Mouse (Mus musculus): ENCODE measurements at regions not wholly inside any gene's neighbourhood (a gene's known extent, or its start where the extent isn't known, plus 50 kb on each side); places are given as distances from the start of the nearest gene placed in this dataset.

DNA sequence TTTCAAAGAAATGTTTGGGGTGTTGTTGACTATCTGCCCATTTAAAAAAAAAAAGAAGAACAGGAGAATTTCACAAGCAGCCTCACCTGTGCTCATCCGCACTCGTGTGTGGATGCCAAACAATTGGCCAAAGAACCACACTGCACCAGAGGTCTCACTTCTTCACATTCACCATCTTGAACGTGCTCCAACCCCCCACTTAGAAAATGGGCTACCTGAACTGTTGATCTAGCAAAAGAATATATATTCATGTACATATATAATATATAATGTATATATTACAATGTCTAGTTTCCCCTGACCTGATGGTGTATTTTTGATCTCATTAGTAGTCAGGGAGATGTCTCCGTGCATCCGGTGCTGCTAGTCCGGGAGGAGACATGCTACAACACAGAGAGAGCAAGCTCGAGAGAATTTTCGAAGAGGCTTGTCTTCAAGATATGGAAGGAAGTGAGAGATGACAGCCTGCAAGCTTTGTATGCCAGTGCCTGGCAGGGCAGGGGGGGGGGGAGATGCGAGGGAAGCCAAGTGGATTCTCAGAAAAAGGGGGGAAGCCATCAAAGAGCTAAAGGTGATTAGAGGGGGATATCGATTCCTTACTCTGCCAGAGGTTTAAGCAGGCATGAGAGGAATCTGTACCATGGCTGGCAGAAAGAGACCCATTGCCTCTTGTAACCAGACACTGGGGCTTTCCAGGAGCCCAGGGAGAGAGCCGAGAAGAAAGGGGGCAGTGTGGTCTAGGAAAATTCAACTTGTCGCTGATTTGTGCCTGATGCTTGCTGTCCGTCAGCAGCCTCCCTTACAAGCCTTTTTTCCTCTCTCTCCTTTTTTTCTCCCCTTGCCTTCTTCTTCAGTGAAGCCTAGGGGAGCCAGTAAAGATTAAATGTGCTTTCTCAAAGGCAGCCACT is 417.9 kb upstream of the Ubash3b start:
- Histone ChIP-seq H3K4me1 (ENCODE audit: control insufficient read depth, insufficient read depth, low read length) (no peaks in the 10 kb centered on the region), H3K27ac (ENCODE audit: control insufficient read depth, insufficient read depth, low read depth, low read length, poor library complexity) (no peak overlapping the region), H3K4me3 (replicated peaks; ENCODE audit: control insufficient read depth, low read depth, low read length) (no peak overlapping the region)
- 37% methylated on average over 13 of the region's 13 CpGs for WGBS
- TF ChIP-seq CTCF (IDR thresholded peaks at IDR 0.05; ENCODE audit: control insufficient read depth, insufficient read depth, low read length): no peak
- no peak for TF ChIP-seq POLR2A (IDR thresholded peaks at IDR 0.05; ENCODE audit: borderline replicate concordance, control insufficient read depth, low read depth, low read length)

DNA sequence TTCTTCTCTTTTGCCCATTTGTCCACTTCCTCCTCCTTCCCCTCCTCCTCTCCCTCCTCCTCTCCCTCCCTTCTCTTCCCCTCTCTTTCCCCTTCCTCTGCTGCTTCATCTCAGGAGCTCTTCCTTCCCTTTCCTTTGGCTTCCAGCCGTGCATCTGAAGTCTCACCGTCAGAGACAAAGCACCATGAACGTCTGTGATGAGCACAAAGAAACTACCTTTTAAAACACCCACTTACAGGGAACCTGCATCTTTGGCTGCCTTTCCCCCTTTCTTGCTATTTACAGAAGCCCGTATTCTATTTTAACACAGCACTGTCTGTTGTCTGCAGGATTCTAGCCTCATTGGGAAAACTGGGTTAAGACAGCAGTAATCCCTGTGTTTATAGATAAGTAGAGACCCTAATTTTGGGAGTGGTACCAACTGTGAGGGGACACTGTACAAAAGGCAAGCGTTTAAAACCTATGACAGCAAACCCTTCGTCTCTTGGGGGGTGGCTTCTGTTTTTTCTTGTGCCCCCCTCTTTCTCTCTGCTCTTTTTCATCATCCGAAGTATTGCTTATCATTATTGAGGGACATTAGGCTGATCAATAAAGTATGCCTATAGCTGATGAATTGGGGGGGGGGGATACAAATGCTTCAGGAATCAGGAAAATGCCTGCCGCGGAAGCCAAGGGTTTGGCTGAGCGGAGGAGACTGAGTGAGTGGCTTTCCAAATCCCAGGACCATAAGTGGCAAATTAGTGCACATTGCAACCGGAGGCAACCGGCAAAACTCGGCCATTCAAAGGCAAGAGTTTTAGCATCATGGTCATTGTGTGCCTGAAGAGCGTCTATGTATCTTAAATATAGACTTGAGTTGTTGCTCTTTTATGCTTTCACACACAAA is 417.0 kb upstream of the Ubash3b start:
- Histone ChIP-seq H3K4me1 (ENCODE audit: control insufficient read depth, insufficient read depth, low read length) (no peaks in the 10 kb centered on the region), H3K4me3 (replicated peaks; ENCODE audit: control insufficient read depth, low read depth, low read length) (no peak overlapping the region), H3K27ac (ENCODE audit: control insufficient read depth, insufficient read depth, low read depth, low read length, poor library complexity) (no peak overlapping the region)
- TF ChIP-seq CTCF (IDR thresholded peaks at IDR 0.05; ENCODE audit: control insufficient read depth, insufficient read depth, low read length) (no peak), POLR2A (IDR thresholded peaks at IDR 0.05; ENCODE audit: borderline replicate concordance, control insufficient read depth, low read depth, low read length) (no peak)
- WGBS: 64% methylated on average over 14 of the region's 14 CpGs

DNA sequence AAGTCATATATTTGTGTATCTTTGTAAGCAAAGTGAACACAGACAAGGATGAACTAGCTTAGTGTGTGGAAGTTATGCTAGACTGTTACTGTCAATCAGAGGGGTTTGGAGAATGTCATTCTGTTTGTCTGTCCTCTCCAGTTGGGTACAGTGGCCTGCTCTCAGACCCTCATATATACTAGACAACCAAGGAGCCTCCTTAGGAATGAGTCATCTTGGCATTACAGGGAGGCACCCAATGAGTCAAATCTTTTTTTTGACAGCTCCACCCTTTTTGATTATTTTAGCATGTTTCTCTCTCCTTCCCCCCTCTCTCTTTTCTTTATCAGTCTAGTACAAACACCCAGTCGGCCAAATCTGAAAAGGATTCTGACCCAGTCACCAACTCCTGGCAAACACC is 416.3 kb upstream of the Ubash3b start:
- H3K27ac ChIP-seq (ENCODE audit: control insufficient read depth, insufficient read depth, low read depth, low read length, poor library complexity): no peak overlapping the region
- H3K4me3 ChIP-seq (replicated peaks; ENCODE audit: control insufficient read depth, low read depth, low read length): no peak overlapping the region
- WGBS: 41% methylated on average over 1 of the region's 1 CpGs
- no peaks in the 10 kb centered on the region for H3K4me1 ChIP-seq (ENCODE audit: control insufficient read depth, insufficient read depth, low read length)
- TF ChIP-seq CTCF (IDR thresholded peaks at IDR 0.05; ENCODE audit: control insufficient read depth, insufficient read depth, low read length) (no peak), POLR2A (IDR thresholded peaks at IDR 0.05; ENCODE audit: borderline replicate concordance, control insufficient read depth, low read depth, low read length) (no peak)

DNA sequence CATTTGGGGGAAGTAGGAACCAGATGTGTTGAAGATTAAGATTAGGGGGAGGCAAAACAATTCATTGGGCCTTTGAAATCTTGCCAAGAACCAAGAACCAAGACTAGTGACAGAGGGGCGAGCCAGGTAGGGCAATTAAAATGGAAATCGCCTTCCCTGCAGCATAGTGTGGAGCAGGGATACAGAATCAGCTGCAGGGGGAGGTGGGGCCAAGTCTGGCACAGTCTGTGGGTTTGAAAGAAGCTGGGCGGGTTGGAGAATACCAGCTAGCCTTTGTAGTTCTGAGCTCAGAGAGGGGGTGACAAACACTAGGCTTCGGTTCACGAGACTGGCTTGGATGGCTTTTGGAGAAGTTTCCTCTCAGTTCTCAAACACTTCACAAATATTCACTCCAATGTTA is 414.3 kb upstream of the Ubash3b start:
- no peak overlapping the region for H3K4me3 ChIP-seq (replicated peaks; ENCODE audit: control insufficient read depth, low read depth, low read length)
- H3K4me1 ChIP-seq (ENCODE audit: control insufficient read depth, insufficient read depth, low read length): no peaks in the 10 kb centered on the region
- H3K27ac ChIP-seq (ENCODE audit: control insufficient read depth, insufficient read depth, low read depth, low read length, poor library complexity): no peak overlapping the region
- WGBS: 38% methylated on average over 5 of the region's 5 CpGs
- TF ChIP-seq CTCF (IDR thresholded peaks at IDR 0.05; ENCODE audit: control insufficient read depth, insufficient read depth, low read length) (no peak), POLR2A (IDR thresholded peaks at IDR 0.05; ENCODE audit: borderline replicate concordance, control insufficient read depth, low read depth, low read length) (no peak)

DNA sequence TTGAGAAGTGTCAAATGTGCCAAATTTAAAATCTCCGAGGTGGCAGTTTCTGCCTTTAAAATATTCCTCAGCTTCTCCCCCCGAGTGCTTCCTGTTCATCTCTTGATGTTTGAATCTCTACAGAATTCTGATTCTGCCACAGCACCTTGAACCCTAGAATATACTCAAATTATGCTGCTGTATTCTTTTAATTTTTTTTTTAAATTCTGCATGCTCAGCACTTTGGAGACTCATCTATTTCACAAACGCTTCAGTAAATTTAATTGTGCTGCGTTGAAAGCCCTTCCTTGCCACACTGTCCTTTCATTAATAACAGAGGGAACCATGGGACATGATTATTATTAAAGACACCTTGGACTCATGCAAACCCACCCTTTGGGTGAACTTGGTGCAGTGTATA is 408.8 kb upstream of the Ubash3b start:
- Histone ChIP-seq H3K4me3 (replicated peaks; ENCODE audit: control insufficient read depth, low read depth, low read length) (no peak overlapping the region), H3K27ac (ENCODE audit: control insufficient read depth, insufficient read depth, low read depth, low read length, poor library complexity) (no peak overlapping the region), H3K4me1 (ENCODE audit: control insufficient read depth, insufficient read depth, low read length) (no peaks in the 10 kb centered on the region)
- TF ChIP-seq CTCF (IDR thresholded peaks at IDR 0.05; ENCODE audit: control insufficient read depth, insufficient read depth, low read length) (no peak), POLR2A (IDR thresholded peaks at IDR 0.05; ENCODE audit: borderline replicate concordance, control insufficient read depth, low read depth, low read length) (no peak)
- WGBS: 83% methylated on average over 4 of the region's 4 CpGs

DNA sequence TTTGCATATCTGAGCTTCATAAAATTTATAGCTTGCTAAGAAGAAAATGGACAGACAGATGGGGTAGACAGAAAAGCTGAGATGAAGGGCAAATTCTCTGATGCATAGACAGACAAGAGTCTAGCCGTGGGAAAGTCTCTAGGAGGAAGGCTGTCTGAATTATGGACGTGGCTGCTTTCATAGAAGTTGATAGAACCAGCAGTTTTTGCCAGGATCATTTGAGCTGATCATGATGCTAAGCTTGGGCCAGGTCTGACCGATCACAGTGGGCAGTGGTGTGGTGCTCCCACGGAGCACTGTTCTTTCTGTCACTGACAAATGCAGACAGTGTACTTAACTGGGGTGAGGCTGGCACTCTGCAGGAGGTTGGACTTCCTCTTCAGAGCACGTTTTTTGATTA is 405.0 kb upstream of the Ubash3b start:
- Histone ChIP-seq H3K27ac (ENCODE audit: control insufficient read depth, insufficient read depth, low read depth, low read length, poor library complexity) (no peak overlapping the region), H3K4me1 (ENCODE audit: control insufficient read depth, insufficient read depth, low read length) (no peaks in the 10 kb centered on the region), H3K4me3 (replicated peaks; ENCODE audit: control insufficient read depth, low read depth, low read length) (no peak overlapping the region)
- TF ChIP-seq CTCF (IDR thresholded peaks at IDR 0.05; ENCODE audit: control insufficient read depth, insufficient read depth, low read length) (no peak), POLR2A (IDR thresholded peaks at IDR 0.05; ENCODE audit: borderline replicate concordance, control insufficient read depth, low read depth, low read length) (no peak)
- 41% methylated on average over 5 of the region's 5 CpGs for WGBS

DNA sequence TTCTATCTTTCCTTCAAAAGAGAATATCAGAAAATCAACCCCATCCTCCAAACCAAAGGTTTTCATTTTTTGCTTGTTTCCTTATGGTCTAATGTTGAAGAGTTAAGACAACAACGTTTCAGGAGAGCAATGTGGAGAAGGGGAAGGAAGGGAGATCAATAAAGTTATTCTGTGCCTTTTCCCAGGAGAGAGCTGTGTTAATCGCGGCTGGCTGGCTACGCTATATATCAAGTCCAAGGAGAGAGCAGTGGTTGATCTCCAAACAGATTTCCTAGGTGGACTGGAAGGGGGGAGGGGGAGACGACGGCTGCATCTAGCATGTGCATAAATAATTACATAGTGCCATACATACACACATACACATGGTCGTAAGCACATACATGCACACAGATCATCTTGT is 404.3 kb upstream of the Ubash3b start:
- WGBS: 79% methylated on average over 7 of the region's 7 CpGs
- Histone ChIP-seq H3K27ac (ENCODE audit: control insufficient read depth, insufficient read depth, low read depth, low read length, poor library complexity) (no peak overlapping the region), H3K4me3 (replicated peaks; ENCODE audit: control insufficient read depth, low read depth, low read length) (no peak overlapping the region), H3K4me1 (ENCODE audit: control insufficient read depth, insufficient read depth, low read length) (no peaks in the 10 kb centered on the region)
- TF ChIP-seq POLR2A (IDR thresholded peaks at IDR 0.05; ENCODE audit: borderline replicate concordance, control insufficient read depth, low read depth, low read length): no peak
- TF ChIP-seq CTCF (IDR thresholded peaks at IDR 0.05; ENCODE audit: control insufficient read depth, insufficient read depth, low read length): no peak

DNA sequence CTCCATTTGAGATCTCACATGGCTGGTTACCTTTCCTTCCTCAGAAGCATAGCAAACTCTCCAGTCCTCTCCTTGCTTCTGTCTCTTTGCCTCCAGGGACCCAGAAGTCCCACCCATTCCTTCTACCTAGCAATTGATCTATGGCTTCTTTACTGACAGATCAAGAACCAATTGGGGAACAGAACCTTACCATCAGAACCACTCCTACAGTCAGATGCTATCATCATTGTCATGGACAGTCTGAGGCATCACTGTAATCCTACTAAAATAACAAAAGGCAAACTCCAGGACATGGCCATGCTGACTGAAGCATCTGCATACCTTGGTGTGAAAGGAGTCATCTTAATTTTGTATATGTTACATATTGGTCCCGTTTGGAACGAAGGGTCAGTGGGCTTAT is 401.9 kb upstream of the Ubash3b start:
- no peak for TF ChIP-seq CTCF (IDR thresholded peaks at IDR 0.05; ENCODE audit: control insufficient read depth, insufficient read depth, low read length)
- no peak for TF ChIP-seq POLR2A (IDR thresholded peaks at IDR 0.05; ENCODE audit: borderline replicate concordance, control insufficient read depth, low read depth, low read length)
- Histone ChIP-seq H3K4me1 (ENCODE audit: control insufficient read depth, insufficient read depth, low read length) (no peaks in the 10 kb centered on the region), H3K27ac (ENCODE audit: control insufficient read depth, insufficient read depth, low read depth, low read length, poor library complexity) (no peak overlapping the region), H3K4me3 (replicated peaks; ENCODE audit: control insufficient read depth, low read depth, low read length) (no peak overlapping the region)
- WGBS: 76% methylated on average over 2 of the region's 2 CpGs
